Mouse (Mus musculus) CH12F3 (cell line): ENCODE results near the gene Nif3l1.

Experiments used
- in situ Hi-C: fragments of 300-500 bp; cut with MboI; formaldehyde crosslinking; loops from 2 replicates; pipeline ENCODE4 v1.14.3; 2020; ENCODE audit warnings: low sequenced_read_pairs

The Nif3l1 gene

DNA sequence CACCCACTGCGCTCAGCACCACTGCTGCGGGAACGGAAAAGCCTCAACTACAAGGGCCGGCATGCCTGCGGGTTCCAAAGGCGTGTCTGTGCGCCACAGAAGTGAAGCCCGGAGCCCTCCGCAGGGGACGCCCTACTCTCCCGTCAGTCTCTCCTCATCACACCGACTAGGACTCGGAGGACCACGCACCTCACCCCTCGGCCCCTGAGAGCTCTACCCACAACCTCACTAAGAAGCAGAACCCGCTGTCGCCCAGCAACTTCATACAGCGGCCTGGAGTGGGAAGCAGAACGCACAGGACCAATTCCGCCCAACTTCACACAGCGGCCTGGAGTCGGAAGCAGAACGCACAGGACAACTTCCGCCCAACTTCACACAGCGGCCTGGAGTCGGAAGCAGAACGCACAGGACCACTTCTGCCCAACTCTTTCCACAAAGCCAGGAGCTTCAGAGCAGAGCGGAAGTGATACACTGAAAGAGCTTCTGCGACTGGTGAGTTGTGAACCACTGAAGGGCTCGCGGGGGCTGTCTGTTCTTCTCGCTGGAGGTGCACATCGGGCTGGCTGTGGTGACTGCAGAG lies at the start of gene Nif3l1, which contains the start of gene Ppil3:
Gene Nif3l1, plus strand, starts transcription at position 9 of the 580 bp plus-strand sequence.
Gene Ppil3, minus strand, starts transcription at position 344 of the 580 bp plus-strand sequence.
- in situ Hi-C loops = no loop called here

DNA sequence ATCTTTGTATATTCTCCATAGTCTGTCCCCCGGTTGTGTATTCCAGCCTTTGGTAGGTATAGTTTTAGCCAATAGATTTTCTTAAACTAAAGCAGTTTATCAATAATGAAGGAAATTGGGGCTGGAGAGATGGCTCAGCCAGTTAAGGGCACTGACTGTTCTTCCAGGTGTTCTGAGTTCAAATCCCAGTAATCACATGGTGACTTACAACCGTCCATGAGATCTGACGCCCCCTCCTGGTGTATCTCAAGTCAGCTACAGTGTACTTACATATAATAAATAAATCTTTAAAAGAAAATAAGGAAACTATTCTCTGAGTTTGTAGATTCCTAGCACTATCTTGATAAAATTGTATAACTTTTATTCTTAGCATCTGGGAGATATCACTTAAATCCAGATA lies 49.6 kb upstream of the Nif3l1 start:
- in situ Hi-C loops = no loop called here

DNA sequence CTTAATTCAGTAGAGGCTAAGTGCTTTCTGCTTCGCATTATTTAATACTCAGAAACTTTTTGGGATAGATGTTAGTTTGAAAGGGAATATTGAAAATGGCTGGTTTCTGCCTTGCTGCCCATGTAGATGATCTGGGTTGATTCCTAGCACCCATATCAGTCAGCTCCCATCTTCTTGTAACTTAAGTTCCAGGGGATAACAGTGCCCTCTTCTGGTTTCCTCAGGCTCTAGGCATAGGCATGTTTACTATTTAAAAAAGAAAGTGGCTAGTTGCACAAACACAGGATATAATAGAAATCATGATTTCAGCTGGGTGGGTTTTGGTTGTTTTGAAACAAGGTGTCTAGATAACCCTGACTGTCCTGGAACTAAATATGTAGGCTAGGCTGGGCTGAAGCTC lies 48.8 kb upstream of the Nif3l1 start:
- in situ Hi-C loops = no loop called here

DNA sequence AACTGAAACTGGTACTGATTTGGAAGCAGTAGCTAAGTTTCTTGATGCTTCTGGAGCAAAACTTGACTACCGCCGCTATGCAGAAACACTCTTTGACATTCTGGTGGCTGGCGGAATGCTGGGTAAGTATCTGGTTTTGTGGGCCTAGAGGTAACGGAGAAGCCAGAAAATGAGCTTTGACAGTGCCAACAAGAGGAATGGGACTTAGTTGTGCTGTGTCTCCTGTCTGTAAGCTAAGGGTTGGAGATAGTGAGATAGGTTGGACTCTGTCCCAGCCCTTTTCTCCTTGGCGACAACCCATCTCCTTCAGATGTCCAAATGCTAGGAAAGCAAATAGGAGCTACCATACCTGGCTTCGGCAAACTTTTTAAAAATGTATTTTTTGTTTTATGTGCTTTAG lies 47.2 kb upstream of the Nif3l1 start:
- in situ Hi-C loops = no loop called here

DNA sequence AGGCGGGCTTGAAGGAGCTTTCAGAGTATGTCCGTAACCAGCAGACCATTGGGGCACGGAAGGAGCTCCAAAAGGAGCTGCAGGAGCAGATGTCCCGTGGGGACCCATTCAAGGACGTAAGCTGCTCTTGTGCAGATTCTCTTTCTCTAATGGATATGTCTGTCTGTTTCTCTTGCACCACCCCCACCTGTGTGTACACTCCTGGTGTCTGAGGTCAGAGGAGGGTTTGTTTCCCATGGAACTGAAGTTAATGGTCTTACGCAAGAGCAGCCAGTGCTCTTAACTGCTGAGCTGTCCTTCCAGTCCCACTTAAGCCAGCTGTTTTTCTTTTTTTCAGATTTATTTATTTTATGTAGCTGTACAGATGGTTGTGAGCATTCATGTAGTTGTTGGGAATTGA lies 43.6 kb upstream of the Nif3l1 start:
- in situ Hi-C loops = no loop called here

DNA sequence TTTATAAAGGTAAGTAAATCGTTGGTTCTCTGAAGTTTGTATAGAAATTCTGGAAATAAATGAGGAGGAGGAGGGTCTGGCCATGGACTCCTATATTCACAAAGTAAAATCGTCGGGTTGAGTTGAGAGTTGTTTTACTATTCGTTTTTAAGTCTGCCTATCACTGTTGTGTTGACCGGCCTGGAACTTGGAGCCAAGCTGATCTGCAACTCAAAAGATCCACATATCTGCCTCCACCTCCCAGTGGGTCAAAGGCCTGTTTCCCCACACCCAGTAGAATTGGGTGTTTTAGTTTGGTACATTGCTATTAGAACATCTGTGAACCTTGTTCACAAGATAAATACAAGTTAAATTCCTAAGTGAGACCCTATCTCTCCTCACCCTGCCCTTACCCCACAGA lies 41.2 kb upstream of the Nif3l1 start:
- in situ Hi-C loops = no loop called here

DNA sequence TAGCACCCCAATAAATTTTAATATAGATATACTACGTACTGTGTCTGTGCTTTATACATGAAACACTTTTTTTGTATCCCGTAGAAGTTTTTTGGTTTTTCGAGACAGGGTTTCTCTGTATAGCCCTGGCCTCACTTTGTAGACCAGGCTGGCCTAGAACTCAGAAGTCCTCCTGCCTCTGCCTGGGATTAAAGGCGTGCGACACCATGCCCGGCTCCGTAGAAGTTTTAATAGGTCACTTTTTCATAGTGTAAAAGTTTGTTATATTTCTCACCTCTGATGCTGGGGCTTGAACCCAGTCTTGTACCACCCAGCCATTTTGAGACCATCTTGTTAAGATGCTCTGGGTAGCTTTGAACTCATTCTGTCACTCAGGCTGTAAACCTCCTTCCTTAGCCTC lies 37.6 kb upstream of the Nif3l1 start:
- in situ Hi-C loops = no loop called here

DNA sequence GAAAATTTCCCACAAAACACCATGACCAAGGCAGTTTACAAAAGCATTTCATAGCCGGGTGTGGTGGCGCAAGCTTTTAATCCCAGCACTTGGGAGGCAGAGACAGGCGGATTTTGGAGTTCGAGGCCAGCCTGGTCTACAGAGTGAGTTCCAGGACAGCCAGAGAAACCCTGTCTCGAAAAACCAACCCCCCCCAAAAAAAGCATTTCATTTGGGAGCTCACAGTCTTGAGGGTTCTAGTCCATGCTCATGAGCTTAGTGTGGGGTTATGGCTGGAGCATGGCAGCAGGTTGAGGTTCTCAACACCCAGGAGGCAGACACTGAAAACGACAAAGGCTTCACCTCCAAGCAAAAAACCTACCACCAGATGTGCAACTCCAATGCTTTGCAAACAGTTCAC lies 36.8 kb upstream of the Nif3l1 start:
- in situ Hi-C loops = no loop called here

DNA sequence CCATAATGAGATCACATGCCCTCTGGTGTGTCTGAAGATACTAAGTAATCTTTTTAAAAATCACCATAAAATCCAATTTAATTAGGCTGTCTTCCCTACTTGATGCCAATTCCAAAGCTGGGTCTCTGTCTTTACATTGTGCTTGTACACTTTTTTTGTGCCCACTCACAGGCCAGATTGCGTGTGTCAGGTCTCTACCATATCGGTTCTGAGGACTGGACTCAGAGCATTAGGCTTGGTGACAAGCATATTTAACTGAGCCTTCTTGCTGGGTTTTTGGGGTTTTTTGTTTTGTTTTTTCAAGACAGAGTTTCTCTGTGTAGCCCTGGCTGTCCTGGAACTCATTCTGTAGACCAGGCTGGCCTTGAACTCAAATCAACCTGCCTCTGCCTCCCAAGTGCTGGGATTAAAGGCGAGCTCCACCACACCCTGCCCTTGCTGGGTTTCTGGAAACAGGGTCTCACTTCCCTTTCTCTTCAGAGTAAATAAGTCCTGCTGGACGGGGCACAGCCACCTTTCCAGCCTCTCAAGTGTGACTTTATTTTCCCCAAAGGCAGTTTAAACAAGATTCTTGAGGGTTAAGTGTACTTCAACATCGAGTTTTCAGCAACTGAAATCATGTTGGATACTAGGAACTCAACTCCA lies 35.3 kb upstream of the Nif3l1 start:
- in situ Hi-C loops = no loop called here

DNA sequence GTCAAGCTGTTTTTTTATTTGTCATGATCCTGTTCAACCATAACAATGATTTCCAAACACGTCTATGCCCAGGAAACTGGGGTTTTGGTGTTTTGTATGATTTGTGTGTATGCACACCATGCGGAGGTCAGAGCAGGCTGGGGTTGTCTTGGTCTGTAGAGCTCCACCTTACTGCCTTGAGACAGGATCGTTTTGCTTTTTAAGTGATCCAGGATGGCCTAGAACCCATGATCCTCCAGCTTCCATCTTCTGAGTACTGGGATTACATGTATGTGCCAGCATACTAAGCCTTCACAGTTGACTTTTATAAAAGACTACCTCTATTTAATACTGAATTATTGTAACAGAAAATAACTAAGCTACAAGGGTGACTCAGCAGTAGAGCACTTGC lies 34.8 kb upstream of the Nif3l1 start:
- in situ Hi-C loops = no loop called here

DNA sequence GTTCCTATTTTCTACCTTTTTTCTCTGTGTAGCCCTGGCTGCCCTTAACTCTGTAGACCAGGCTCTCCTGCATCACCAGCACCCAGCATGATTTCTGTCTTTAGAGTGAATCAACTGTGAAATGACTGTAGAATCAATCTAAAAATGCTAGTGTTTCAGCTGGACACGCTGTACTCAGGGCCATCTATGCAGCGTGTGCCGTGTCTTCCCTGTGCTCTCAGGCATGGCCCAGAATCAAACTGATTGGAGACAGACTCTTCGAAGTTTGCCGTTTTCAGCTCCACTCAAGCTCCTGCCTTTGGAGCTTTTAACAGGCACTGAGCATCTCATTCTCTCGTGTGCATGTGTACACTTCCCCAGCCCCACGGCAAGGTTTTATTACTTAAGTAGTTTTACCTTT lies 34.2 kb upstream of the Nif3l1 start:
- in situ Hi-C loops = no loop called here

DNA sequence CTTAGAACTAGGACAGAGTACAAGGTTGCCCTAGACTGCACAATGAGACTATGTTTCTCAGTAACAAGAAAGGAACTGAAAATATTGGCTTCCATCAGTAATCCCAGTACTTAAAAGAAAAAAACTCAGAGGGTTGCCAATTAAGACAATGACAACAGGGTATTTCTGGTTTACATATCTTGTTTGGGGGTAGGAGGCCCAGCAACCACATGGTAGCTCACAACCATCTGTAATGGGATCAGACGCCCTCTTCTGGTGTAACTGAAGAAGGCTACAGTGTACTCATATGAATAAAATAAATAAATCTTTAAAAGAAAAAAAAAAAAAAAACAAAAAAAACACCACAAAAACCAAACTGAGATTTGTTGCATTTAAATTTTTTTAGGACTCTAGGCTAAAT lies 29.5 kb upstream of the Nif3l1 start:
- in situ Hi-C loops = no loop called here

DNA sequence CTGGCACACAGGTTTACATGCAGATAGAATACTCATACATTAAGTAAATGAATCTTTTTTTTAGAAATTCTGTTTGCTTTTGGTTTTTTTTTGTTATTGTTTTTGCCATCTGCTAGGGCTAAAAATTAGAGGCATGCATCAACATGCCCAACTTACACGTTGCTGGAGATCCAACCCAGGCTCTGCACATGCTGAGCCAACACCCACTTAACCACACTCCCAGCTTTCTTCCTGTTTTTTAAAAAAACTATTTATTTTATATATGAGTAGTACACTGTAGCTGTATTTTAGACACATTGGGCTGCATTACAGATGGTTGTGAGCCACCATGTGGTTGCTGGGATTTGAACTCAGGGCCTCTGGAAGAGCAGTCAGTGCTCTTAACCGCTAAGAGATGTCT lies 28.9 kb upstream of the Nif3l1 start:
- in situ Hi-C loops = no loop called here

DNA sequence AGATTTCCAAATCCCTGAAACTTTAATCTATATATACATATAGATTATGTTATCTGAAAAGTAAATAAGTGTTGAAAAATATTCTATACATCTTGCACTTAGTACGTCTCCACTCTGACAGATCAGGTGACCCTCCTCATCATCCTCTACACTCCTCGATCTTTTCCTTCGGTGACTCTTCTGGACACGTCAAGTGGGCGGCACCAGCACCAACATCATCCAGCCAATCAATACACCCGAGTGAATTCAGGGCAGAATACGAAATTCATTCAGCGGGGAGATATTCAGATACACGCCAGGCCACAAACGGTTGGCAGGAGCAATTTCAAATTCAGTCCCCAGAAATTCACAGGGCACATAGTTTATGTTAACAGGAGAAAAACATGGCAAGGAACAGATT lies 24.9 kb upstream of the Nif3l1 start:
- in situ Hi-C loops = no loop called here

DNA sequence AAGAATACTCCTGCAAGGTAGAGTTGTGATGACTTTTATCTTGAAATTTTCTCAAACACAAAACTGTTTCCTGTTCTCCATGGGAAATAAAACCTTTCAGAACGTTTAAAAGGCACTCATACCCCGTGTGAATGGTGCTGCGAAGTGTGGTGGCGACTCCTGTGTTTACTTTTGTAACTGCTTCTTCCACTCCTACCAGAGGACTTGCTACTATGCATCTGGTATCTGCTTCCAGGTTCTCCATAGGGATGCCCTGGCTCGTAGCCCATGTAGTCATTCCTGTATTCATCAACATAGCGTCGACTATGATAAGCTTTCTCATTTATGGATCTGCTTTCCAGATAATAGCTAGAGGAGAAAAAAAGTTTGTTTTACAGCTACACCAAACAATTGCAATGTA lies 24.0 kb upstream of the Nif3l1 start:
- in situ Hi-C loops = no loop called here

DNA sequence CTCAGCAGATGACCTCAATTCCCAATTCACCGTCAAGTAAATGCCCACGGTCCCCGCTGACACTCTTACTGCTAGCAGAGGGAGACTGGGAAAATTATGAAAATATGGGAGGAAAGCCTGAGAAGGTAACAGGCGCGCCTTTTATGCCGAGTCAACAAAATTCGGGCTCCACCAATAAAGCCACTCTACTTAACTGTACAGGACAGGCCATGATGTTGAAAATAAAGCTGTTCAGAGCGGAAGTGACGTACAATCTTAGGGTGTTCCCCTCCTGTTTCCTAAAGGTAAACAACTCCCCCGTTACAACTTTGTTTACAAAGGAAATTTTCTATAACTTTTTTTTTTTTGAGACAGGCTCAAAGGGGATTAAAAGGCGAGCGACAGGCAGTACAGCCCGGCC lies 22.1 kb upstream of the Nif3l1 start:
- in situ Hi-C loops = no loop called here

DNA sequence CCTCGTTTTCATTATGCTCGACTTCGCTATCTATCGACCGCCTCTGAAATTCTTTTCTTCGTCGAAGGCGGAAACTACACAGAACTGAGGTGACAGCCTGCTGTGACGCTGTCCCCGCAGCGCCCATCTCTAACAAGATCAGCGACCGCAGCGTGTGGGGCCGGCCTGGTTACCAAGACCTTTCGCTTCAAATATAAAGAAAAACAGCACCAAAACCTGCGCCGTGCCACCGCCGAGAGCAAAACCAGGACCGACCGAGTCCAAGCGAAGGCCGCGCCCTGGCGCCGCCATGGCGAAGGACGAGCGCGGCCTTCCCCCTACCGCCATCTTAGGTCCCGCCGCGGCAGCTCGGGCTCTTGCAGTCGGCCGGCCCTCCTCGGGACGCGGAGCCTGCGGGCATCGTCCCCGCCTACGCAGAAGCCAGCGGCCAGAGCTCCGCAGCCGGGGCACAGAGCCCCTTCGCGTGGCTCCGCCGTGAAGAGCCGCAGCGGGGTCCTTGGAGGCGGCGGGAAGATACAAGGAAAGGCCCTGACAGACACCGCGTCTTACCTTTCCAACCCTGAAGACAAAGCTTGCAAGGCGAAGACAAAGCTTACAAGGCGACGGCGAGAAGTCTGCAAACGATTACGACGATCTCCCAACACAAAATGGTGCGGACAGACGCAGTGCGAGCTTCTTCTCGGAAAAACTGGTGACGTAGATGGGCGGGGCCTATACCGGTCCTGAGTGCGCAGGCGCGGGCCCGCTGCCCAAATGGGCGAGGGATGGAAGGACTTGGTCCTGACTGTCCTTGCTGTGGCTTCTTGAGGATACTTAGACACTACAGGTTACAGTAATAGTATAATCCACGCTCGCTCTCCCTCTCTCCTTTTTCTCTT lies 21.3 kb upstream of the Nif3l1 start, which contains the start of gene Clk1:
Gene Clk1, minus strand, starts transcription at position 696 of the 878 bp plus-strand sequence.
- in situ Hi-C loops = no loop called here

DNA sequence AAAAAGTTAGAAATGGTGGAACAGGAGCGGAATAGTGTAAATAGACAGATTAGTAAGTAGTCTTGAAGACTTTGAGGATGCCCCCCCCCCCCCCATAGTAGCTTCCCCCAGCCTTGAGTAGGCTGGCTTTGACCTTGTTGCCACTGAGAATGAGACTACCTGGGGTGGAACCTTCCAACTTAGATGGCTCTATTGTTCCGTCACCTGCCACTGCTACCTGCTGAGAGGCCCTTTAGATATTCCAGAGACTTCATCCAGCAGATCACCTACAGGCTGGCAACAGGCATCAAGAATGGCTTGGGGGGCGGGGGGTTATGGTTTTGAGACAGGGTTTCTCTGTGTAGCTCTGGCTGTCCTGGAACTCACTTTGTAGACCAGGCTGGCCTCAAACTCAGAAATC lies 20.4 kb upstream of the Nif3l1 start:
- in situ Hi-C loops = no loop called here

DNA sequence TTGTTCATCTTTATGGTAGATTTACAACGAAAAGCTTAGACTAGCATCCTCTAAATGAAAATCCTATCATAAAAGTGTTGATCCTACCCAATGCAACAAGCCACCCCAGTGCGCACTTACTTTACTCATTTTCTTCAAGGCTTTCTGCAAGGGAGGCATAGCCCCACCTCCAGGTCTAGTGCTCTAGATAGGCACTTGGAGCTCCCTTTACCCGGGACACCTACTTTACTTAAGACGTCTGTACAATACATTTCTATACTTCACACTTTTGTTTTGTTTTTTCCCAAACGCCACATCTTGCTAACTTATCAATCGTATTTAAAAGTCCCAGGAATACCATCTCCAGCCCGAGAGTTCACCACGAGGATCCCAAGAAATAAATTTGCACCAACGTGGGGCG lies 260 bp upstream of the Nif3l1 start:
- in situ Hi-C loops = no loop called here

DNA sequence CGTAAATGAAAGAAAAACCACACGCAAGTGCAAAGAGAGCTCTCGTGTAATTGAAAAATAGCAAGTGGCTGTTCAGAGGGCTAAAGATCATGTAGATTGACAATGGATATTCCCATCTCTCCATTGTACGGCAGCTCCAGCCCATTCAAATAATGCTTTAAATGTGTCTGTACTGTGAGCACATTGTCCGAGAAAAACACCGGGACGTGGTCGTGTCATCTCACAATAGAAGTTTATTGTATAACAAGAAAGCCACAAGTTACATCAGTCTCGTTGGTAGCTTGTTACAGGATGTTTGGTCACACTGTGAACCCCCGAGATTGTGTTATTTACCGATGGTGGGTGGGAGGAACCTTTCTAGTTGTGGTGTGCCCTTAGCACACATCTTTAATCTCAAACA lies 910 bp downstream of the Nif3l1 start:
- in situ Hi-C loops = no loop called here

DNA sequence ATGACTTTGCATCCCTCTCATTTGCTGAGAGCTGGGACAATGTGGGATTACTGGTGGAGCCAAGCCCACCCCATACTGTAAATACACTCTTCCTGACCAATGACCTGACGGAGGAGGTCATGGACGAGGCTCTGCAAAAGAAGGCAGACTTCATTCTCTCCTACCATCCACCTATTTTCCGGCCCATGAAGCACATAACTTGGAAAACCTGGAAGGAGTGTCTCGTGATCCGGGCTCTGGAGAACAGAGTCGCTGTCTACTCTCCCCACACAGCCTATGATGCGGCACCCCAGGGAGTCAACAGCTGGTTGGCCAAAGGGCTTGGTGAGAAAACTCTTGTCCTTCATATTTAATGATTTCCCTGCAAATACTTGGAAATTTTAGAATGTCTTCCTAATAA lies 2.8 kb downstream of the Nif3l1 start:
- in situ Hi-C loops = no loop called here

DNA sequence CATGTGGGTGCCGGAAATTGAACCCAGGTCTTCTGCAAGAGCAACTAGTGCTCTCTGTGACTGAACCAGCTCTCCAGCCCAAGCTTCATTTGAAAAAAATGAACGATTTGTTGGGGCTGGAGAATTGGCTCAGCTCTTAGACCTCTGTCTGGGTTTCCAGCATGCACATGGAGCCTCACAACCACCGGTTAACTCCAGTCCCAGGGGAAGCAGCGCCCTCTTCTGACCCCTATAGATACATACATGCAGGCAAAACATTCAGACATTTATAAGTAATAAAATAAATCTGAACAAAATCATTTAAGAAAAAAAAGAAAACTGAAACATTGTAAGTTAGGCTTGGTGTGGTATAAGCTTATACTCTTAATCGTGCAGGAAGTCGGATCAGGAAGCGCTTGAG lies 3.4 kb downstream of the Nif3l1 start:
- in situ Hi-C loops = no loop called here
